Mouse (Mus musculus): ENCODE measurements around the gene Zfp362.

GRCm38 (mm10) chr4:128841259-128841658 lies 35.4 kb upstream of the Zfp362 start:
- no peak for TF ChIP-seq CTCF (IDR thresholded peaks at IDR 0.05; ENCODE audit: low read depth)
- TF ChIP-seq EP300 (IDR thresholded peaks at IDR 0.05; ENCODE audit: low read depth) = no peak
